Mouse (Mus musculus) layer of hippocampus, postnatal 14 days (tissue): ENCODE measurements around the gene Zc2hc1b. TPM values are rescaled to one million over a fixed set of nuclear protein-coding genes. Genes with fewer than 3 reads are reported as not detected.
A peak's percentile ranks its signal among the peaks of the same experiment; 100 is the strongest.
"Not testable (repeated sequence)": the region's sequence is repeated elsewhere in the genome, so short reads cannot be mapped to it uniquely, and the experiment has no call there.

ENCODE experiments used
- DNase-seq, 2 experiments: peaks; one replicate each; pipeline ENCODE4 v3.0.0; 2021 to 2022; ENCODE audit warnings: low spot score in 2 of 2, mixed read lengths in 1 of 2
- long read RNA-seq, 2 experiments: library from polyadenylated mRNA; stranded (forward); transcript quantifications; one replicate each; pipeline ENCODE4 v2.0.0; 2021
- total RNA-seq, 2 experiments: library from RNA; stranded (reverse); gene quantifications; 2 replicates each; pipeline ENCODE4 v1.2.3; 2021

Zc2hc1b gene
- total RNA-seq, result not detected
- long read RNA-seq, experiment 1, result 0 reads
- long read RNA-seq, experiment 2, result 0 reads

GRCm38 (mm10) chr10:13177973-13178624, at the start of gene Zc2hc1b:
TSS of gene Zc2hc1b (minus strand) at chr10:13178023.
- no peak for DNase-seq

DNA sequence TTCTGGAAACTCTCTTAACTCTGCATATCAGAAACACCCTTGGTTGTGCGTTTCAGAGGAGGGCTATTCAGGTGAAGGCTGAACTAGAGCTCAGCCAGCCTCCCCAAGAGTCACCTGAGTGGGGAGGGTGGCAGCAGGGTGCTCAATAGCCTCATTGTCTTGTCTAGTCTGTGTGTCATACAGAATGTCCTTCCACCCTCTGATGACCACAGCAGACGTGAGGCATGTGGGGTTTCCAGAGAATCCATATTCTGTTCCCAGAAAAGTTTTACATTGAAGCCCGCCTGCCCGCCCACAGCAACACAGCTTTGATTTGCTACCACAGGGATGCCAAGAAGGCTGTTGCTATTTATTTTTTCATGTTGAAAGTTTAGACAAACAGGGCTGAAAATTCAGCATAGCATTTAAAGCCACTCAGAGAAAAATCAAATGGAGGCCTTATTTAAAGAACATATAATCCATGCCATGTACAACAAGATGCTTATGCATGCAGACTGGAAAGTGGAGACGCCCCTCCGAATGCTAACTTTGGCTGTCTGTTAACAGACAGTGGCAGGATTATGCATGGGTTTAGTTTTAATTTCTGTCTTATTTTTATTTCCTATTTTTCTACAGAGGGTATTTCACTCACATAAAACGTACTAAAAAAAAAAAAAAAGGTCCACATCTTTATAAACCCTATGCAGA, 47.7 kb upstream of the Zc2hc1b start:
- no peak for DNase-seq

DNA sequence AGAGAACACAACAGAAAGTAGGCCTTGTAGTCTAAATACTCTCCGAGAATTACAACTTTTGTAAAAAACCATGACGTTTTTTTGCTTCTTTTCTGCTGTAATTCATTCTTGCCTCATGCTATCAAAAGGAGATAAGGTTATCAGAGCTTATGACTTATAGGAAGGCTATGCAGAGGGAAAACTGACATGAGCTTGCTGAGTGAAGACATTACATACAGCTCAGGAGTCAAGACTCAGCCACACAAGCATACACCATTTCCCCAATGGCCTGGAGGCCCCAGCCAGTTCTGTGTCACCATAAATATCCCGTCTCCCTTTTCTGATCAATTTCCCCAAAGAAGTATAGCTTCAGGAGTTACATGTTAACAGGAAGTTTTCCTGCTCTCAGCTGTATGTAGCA, 44.3 kb upstream of the Zc2hc1b start:
- no peak for DNase-seq

DNA sequence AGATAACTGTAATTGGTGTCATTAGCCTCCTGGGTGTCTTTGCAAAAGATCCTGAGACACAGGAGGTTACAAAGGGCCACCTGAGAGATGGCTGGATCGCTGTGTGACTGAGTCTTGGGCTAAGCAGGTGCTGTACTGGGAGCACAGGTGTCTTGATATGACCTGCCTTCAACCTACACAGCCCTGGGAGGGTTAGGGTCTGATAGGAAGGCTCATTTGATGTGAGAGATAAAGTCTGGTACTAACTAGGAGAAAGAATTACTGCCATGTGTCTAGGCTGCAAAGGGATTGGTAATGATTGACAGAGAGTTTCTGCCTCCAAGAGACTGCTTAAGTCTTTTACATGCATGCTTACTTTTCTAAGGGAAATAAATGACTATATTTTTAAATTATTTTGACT, 42.2 kb upstream of the Zc2hc1b start:
- DNase-seq, result no peak

- no peak for DNase-seq
These were observed 36.1 kb upstream of the Zc2hc1b start for GRCm38 (mm10) chr10:13213956-13214355.

GRCm38 (mm10) chr10:13212829-13213228, 35.0 kb upstream of the Zc2hc1b start:
- DNase-seq, result no peak

DNA sequence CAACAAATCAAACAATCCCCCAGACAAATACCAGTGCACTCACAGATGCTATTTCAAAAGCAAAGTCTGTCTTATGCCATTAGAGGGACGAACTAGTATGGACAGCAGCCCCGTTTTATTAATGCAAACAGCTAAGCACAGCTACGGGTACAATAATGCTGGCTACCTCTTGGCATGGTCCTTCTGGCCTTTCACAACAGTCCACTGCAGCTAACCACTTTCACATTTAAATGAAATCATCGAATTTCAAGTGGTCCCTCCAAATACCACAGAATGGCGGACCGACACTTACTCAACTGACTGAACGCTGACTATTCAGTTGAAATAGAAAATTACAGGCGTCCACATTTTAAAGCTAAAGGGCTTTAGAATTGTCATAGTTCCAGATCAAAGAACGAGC, 34.5 kb upstream of the Zc2hc1b start:
- DNase-seq, result no peak

- no peak for DNase-seq
These were observed 32.3 kb upstream of the Zc2hc1b start for GRCm38 (mm10) chr10:13209930-13210637.

DNA sequence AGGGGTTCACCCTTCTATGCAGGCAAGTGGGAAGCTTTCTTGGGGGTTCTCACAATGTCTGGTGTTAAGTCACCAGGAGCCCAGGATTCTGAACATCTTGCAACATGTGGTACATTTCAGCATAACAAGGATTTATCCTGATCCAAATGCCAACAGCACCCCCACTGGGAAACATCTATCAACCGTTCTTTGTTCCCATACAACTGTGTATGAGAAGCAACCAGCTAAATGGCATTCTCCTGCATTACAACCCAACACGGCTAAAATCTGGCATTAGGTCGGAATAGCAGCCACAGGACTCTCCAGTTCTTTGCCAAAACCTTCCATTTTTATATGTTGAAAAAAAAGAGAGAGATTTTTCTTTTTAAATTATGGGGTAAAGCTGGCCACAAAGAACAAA, 31.7 kb upstream of the Zc2hc1b start:
- no peak for DNase-seq

GRCm38 (mm10) chr10:13209061-13209460, 31.2 kb upstream of the Zc2hc1b start:
- no peak for DNase-seq

DNA sequence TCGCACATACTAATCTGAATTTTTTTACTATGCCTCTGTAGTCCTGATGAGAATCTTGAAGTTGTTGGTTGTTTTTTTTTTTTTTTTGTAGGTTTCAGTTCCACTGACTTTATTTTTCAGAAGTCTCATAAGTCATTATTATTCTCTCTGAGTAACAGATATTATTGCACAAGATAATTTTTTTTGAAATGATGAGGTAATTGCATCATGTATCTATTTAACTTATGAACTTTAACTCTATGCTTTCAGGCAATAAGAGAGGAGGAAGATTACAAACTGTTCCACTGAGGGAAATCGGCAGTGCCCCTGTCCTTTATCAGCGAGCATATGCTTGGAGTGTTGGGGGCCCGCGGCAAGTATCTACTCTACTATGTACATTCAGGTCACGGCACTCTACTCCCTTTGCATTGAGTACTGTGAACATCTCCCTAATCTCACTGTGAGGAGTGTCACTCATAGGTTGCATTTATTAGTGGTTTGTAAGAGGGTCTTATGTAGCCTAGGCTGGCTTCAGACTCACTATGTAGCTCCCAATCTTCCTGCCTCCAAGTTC, 24.0 kb upstream of the Zc2hc1b start:
- no peak for DNase-seq

DNA sequence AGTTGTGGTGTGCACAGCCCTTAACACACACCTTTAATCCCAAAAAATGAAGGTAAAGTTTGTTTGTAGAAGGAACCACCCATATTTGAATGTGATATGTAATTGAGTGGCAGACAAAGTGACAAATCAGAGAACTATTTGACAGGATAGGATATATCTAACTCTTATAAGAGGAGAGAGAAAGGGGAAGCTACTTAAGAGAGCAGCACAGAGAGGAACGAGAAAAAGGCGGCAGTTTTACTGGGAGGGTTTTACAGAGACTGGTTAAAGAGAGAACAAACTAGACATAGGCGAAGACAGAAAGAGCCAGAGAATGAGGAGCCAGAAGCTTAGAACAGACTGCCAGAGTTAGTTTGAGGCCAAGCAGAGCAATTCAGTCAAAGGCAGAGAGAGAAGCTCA, 23.0 kb upstream of the Zc2hc1b start:
- DNase-seq, result no peak

DNA sequence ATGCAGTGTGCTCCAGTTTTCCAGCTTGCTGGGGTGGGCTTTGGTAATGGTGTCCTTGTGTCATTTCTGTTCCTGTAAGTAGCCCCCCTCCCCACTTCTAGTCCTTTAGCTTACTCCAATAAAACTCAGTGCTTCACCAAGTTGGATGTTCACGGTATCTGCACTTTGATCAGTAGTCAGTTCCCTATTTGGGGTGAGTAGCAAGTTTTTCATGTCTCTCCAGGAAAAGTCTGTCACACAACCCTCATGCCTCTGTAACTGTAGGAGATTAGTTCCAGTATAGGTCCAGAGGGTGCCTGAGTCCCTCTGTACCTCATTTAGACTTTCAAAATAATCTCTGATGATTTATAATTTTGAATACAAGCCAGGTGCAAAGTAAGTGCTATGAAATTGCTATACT, 21.4 kb upstream of the Zc2hc1b start:
- no peak for DNase-seq

DNA sequence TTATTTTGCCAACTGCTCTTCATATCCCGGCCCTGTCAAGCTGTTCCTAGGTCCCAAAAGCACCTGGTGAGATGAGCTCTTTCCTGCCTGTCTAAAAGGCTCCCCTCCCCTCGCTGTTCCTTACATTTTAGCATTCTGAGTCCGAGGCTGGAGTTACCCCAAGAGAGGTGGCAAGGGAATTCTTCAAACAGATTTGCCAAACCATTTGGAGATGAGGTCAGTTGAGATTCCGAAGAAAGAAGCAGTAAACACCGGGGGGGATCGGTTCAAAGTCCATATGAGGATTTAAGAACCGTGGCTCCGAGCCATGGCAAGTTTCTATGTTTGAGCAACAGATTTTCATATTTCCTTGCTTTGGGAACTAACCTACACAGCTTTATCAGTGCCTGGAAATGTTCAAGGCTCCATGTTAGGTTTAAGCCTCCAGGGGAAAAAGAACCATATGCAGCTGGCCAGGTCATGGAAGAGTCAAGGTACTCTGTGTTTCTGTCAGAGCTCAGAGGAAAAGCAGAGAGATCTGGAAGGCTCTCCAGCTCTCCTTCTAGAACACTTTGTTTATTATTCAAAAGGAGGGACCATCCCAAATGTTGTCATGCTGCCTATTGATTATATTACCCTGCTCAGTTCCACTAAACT, 19.2 kb upstream of the Zc2hc1b start:
- DNase-seq, result no peak

- DNase-seq, result not testable (repeated sequence)
These were observed 15.7 kb upstream of the Zc2hc1b start for GRCm38 (mm10) chr10:13193496-13193895.

DNA sequence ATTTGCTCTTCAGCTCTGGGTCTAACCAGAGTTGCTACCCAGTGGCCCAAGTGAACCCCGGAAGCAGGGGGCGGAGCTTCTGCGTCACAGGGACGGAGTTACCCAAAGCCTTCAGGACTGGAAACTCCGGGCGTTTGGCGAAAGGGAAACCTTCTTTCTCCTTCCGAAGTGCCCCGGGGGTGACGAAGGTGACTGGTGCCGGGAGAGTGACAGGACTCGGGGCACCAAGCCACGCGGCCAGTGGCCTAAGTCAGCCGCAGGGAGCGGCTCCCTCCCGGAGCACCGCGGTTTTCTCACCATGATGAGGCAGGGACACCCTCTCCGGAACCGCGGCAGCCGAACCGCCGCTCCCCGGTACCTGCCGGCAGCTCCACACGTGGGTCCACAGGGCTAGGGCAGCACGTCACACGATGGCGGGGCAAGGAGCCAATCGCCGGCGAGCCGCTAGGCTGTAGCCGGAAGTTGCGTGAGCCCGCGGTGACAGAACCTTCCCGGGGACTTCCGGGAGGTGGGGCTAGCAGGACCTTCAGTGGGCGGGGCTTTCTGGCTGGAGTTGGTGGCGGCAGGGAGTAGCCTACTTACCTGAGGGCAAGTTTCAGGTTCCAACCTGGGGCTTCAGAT, 15.0 kb upstream of the Zc2hc1b start, which contains the start of gene Ltv1:
Gene Ltv1 (minus strand): TSS at position 438 of the 621 bp plus-strand sequence.
- peak; percentile 92 to 96 for DNase-seq

DNA sequence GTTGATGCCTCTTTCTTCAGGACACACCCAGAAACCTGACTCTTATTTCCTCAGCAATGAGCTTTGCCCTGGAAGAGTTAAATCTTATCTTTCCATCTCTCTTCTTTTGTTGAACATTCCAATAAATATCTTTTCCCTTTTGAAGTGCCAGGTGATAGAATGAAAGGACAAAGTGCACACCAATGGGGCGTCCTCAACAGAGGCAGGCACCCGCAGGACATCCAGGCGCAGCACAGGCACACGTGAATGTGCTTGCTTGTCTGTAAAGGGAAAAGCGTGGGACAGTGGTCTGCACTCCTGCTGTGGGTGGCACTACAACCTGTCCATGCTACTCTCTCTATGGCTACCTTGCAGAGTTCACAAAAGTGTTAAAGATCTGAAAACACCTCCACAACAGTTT, 12.1 kb upstream of the Zc2hc1b start:
- no peak for DNase-seq

DNA sequence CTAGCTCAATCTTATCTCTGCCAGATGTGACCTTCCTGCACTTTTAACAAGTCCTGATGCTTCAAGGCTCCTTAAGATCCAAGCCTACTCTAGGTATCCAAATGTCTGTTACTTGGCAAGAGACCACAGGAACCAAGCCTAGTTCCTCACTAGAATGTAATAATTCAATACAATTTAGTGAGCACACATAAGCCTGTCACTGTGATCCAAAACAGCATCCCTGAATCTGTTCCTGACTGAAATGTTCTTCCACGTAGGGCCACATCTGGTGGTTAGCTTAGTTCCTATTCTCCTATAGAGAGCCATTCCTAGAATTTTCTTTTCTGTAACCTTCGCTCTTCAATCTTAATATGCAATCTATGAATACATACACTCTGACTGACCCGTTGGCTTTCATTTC, 8.9 kb upstream of the Zc2hc1b start:
- DNase-seq, result no peak

- DNase-seq, result no peak
These were observed 6.4 kb upstream of the Zc2hc1b start for GRCm38 (mm10) chr10:13184170-13184766.

DNA sequence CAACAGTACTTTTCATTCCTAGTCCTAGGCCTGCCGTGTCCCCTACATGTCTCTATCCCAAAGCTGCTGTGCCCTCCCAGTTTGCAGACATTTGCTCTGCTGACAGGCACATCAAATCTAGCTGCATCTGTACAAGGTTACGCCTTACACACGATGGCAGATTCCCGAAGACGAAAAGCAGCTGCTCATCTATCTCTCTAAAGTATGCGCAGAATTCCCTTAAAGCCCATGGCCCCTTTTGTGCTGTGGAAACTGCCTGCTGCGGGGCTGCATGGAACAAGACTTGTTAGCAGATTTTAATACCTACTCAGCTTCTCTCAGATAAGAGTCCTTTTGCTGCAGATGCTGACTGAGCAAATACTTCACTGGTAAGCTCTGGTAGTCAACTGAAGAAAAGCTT, 2.4 kb upstream of the Zc2hc1b start:
- DNase-seq, result no peak

DNA sequence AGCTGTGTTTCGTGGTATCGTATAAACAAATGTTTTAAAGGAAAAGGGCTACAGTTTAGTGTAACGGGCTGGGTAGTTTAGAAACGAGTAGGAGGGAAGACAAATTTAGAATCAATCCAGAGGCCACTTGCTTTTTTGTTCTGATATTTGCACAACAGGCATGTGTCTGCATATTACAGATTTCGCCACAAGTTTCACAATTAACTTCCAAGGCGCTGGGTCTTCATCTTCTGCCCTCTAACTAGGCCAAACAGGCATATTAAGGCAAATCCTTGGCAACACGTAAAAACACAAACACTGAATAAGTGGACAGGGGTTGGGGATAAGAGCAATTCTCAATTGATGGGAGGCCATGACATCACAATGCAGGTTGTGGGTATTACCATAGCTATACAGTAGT, 2.0 kb downstream of the Zc2hc1b start:
- DNase-seq, result no peak
